Mouse (Mus musculus): Measurements from ENCODE around the gene Hif3a. TPM values are rescaled to one million over a fixed set of nuclear protein-coding genes. Genes with fewer than 3 reads are reported as not detected.

Gene Hif3a
- total RNA-seq, 1 experiment: 2.3 TPM

GRCm38 (mm10) chr7:17017921-17018320 lies 44.3 kb downstream of the Hif3a start:
- Histone ChIP-seq H3K9ac (ENCODE audit: insufficient read depth, low read depth, low read length, poor library complexity, severe bottlenecking) (no peak overlapping the region), H3K27ac (ENCODE audit: insufficient read depth, low read depth, low read length, poor library complexity, severe bottlenecking) (no peak overlapping the region), H3K4me1 (ENCODE audit: control insufficient read depth in 2 of 2, insufficient read depth in 2 of 2, low read length in 2 of 2, poor library complexity in 1 of 2) (no peaks in the 10 kb centered on the region), H3K9me3 (ENCODE audit: control insufficient read depth, insufficient read depth, low read depth, low read length) (no peaks in the 10 kb centered on the region), H3K4me3 (ENCODE audit: insufficient read depth in 1 of 2, low read depth in 1 of 2, low read length in 2 of 2, poor library complexity in 1 of 2, severe bottlenecking in 1 of 2) (no peak overlapping the region), H3K36me3 (ENCODE audit: control insufficient read depth, insufficient read depth, low read length, poor library complexity, severe bottlenecking) (peaks cover 80% of the 10 kb centered on the region)
- in situ Hi-C loops (cut with MboI; ENCODE audit: low sequenced_read_pairs in 2 of 2, unreplicated experiment in 2 of 2): no loop called here
- TF ChIP-seq ZNF384 (IDR thresholded peaks at IDR 0.05; ENCODE audit: low read depth, low read length): no peak
- TF ChIP-seq ZC3H11A (IDR thresholded peaks at IDR 0.05; ENCODE audit: borderline replicate concordance, low read depth, low read length): no peak
- no peak for TF ChIP-seq MAFK (IDR thresholded peaks at IDR 0.05; ENCODE audit: insufficient read depth, low read depth, low read length)
- TF ChIP-seq CHD2 (IDR thresholded peaks at IDR 0.05; ENCODE audit: low read depth, low read length): no peak
- TF ChIP-seq HCFC1 (IDR thresholded peaks at IDR 0.05; ENCODE audit: borderline replicate concordance, insufficient read depth, low read length): no peak
- no peak for DNase-seq (ENCODE audit: low read depth, low spot score)

- Histone ChIP-seq H3K36me3 (ENCODE audit: control insufficient read depth, insufficient read depth, low read length, poor library complexity, severe bottlenecking) (peaks cover 78% of the 10 kb centered on the region), H3K9ac (ENCODE audit: insufficient read depth, low read depth, low read length, poor library complexity, severe bottlenecking) (no peak overlapping the region), H3K4me3 (ENCODE audit: insufficient read depth in 1 of 2, low read depth in 1 of 2, low read length in 2 of 2, poor library complexity in 1 of 2, severe bottlenecking in 1 of 2) (no peak overlapping the region), H3K9me3 (ENCODE audit: control insufficient read depth, insufficient read depth, low read depth, low read length) (no peaks in the 10 kb centered on the region), H3K4me1 (ENCODE audit: control insufficient read depth in 2 of 2, insufficient read depth in 2 of 2, low read length in 2 of 2, poor library complexity in 1 of 2) (no peaks in the 10 kb centered on the region), H3K27ac (ENCODE audit: insufficient read depth, low read depth, low read length, poor library complexity, severe bottlenecking) (no peak overlapping the region)
- no peak for DNase-seq (ENCODE audit: low read depth, low spot score)
- in situ Hi-C loops (cut with MboI; ENCODE audit: low sequenced_read_pairs in 2 of 2, unreplicated experiment in 2 of 2): no loop called here
- no peak for TF ChIP-seq HCFC1 (IDR thresholded peaks at IDR 0.05; ENCODE audit: borderline replicate concordance, insufficient read depth, low read length)
- TF ChIP-seq ZNF384 (IDR thresholded peaks at IDR 0.05; ENCODE audit: low read depth, low read length): no peak
- TF ChIP-seq CHD2 (IDR thresholded peaks at IDR 0.05; ENCODE audit: low read depth, low read length): no peak
- no peak for TF ChIP-seq ZC3H11A (IDR thresholded peaks at IDR 0.05; ENCODE audit: borderline replicate concordance, low read depth, low read length)
- no peak for TF ChIP-seq MAFK (IDR thresholded peaks at IDR 0.05; ENCODE audit: insufficient read depth, low read depth, low read length)
These were observed 45.2 kb downstream of the Hif3a start for GRCm38 (mm10) chr7:17017036-17017435.

- Histone ChIP-seq H3K9me3 (ENCODE audit: control insufficient read depth, insufficient read depth, low read depth, low read length) (no peaks in the 10 kb centered on the region), H3K36me3 (ENCODE audit: control insufficient read depth, insufficient read depth, low read length, poor library complexity, severe bottlenecking) (peaks cover 76% of the 10 kb centered on the region), H3K4me1 (ENCODE audit: control insufficient read depth in 2 of 2, insufficient read depth in 2 of 2, low read length in 2 of 2, poor library complexity in 1 of 2) (no peaks in the 10 kb centered on the region), H3K9ac (ENCODE audit: insufficient read depth, low read depth, low read length, poor library complexity, severe bottlenecking) (no peak overlapping the region), H3K4me3 (ENCODE audit: insufficient read depth in 1 of 2, low read depth in 1 of 2, low read length in 2 of 2, poor library complexity in 1 of 2, severe bottlenecking in 1 of 2) (no peak overlapping the region), H3K27ac (ENCODE audit: insufficient read depth, low read depth, low read length, poor library complexity, severe bottlenecking) (no peak overlapping the region)
- no peak for DNase-seq (ENCODE audit: low read depth, low spot score)
- in situ Hi-C loops (cut with MboI; ENCODE audit: low sequenced_read_pairs in 2 of 2, unreplicated experiment in 2 of 2): no loop called here
- no peak for TF ChIP-seq ZNF384 (IDR thresholded peaks at IDR 0.05; ENCODE audit: low read depth, low read length)
- TF ChIP-seq HCFC1 (IDR thresholded peaks at IDR 0.05; ENCODE audit: borderline replicate concordance, insufficient read depth, low read length): no peak
- no peak for TF ChIP-seq ZC3H11A (IDR thresholded peaks at IDR 0.05; ENCODE audit: borderline replicate concordance, low read depth, low read length)
- TF ChIP-seq MAFK (IDR thresholded peaks at IDR 0.05; ENCODE audit: insufficient read depth, low read depth, low read length): no peak
- TF ChIP-seq CHD2 (IDR thresholded peaks at IDR 0.05; ENCODE audit: low read depth, low read length): no peak
These were observed 46.8 kb downstream of the Hif3a start for GRCm38 (mm10) chr7:17015381-17015780.

- no peak for DNase-seq (ENCODE audit: low read depth, low spot score)
- Histone ChIP-seq H3K4me1 (ENCODE audit: control insufficient read depth in 2 of 2, insufficient read depth in 2 of 2, low read length in 2 of 2, poor library complexity in 1 of 2) (no peaks in the 10 kb centered on the region), H3K36me3 (ENCODE audit: control insufficient read depth, insufficient read depth, low read length, poor library complexity, severe bottlenecking) (peaks cover 85% of the 10 kb centered on the region), H3K9ac (ENCODE audit: insufficient read depth, low read depth, low read length, poor library complexity, severe bottlenecking) (no peak overlapping the region), H3K4me3 (ENCODE audit: insufficient read depth in 1 of 2, low read depth in 1 of 2, low read length in 2 of 2, poor library complexity in 1 of 2, severe bottlenecking in 1 of 2) (no peak overlapping the region), H3K9me3 (ENCODE audit: control insufficient read depth, insufficient read depth, low read depth, low read length) (no peaks in the 10 kb centered on the region), H3K27ac (ENCODE audit: insufficient read depth, low read depth, low read length, poor library complexity, severe bottlenecking) (no peak overlapping the region)
- no peak for TF ChIP-seq ZC3H11A (IDR thresholded peaks at IDR 0.05; ENCODE audit: borderline replicate concordance, low read depth, low read length)
- no peak for TF ChIP-seq HCFC1 (IDR thresholded peaks at IDR 0.05; ENCODE audit: borderline replicate concordance, insufficient read depth, low read length)
- TF ChIP-seq MAFK (IDR thresholded peaks at IDR 0.05; ENCODE audit: insufficient read depth, low read depth, low read length): no peak
- TF ChIP-seq CHD2 (IDR thresholded peaks at IDR 0.05; ENCODE audit: low read depth, low read length): no peak
- TF ChIP-seq ZNF384 (IDR thresholded peaks at IDR 0.05; ENCODE audit: low read depth, low read length): no peak
- in situ Hi-C loops (cut with MboI; ENCODE audit: low sequenced_read_pairs in 2 of 2, unreplicated experiment in 2 of 2): no loop called here
These were observed 50.2 kb downstream of the Hif3a start for GRCm38 (mm10) chr7:17011909-17012590.

Measured in ES-E14 (cell line).